Mouse (Mus musculus) yolk sac, embryonic 10.5 days (tissue): Measurements from ENCODE around the gene Olfr448.

Experiments used
- DNase-seq: peaks from one replicate; pipeline ENCODE4 v3.0.0-alpha.2; 2017; ENCODE audit warnings: low spot score

The Olfr448 gene

DNA sequence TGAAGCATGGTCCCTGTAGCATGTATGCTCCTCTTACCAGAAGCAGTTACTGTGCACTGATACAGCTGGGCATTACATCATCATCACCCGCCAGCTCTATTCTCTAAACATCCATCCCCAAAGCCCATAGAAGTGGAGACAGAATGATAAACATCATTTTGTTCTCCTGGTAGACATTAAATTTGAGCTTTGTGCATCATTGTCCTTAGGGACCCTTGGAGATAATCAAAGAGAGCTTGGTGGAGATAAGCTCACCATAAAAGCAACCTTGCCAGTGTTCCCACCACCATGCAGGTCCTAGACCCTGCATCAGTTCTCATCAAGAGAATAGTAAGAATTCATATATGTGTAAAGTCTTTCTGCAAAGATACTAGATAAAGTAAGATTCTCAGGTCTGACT lies at the start of gene Olfr448:
Olfr448 (plus strand) TSS at position 301 of the 400 bp plus-strand sequence.
- DNase-seq: no peak

DNA sequence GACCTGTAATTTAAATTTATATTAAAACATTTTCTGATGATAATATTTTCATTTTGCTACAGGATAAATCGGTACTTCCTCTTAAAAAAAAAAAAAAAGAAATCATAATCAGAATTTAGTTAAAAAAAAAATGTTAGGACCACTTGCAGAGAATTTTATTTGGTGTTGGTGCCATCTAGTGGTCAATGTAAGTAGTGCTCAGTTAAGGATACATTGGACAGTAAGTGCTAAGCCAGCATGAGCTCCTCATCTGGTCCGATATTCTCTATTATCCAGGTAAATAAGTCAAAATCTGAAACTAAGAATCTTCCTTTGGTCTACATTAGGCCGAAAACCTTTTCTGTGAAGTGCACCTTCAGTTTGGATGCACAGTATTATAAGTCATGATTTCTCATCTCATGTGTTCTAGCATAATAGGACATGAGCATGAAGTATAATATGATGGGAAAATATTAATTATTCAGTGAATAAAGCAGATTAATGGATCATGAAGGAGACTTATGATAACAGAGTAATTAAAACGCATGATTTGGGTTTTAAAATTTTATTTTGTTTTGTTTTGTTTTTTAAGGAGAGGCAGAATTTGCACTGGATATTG lies 29.9 kb upstream of the Olfr448 start:
- peak; percentile 4 for DNase-seq

DNA sequence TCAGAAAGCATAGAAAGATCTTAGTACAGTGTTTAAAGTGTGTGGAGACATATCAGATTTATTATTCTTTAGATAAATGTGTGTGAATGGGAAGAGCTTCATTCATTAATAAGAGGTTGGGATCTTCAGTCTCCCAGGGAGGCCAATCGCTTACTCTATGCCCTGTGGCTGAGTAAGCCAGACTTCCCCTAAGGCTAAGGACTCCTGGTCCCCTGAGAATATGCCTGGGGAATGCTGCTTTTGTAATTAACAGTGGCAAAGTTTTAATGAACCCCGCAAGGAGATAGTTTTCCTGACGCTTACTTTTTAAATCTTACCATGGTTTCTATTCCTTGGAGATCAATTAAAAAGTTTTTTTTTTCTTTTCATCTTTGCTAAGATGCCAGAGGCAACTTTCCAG lies 20.5 kb upstream of the Olfr448 start:
- DNase-seq: no peak

- DNase-seq: no peak
Observed at GRCm38 (mm10) chr6:42876323-42876722, 13.9 kb upstream of the Olfr448 start.

DNA sequence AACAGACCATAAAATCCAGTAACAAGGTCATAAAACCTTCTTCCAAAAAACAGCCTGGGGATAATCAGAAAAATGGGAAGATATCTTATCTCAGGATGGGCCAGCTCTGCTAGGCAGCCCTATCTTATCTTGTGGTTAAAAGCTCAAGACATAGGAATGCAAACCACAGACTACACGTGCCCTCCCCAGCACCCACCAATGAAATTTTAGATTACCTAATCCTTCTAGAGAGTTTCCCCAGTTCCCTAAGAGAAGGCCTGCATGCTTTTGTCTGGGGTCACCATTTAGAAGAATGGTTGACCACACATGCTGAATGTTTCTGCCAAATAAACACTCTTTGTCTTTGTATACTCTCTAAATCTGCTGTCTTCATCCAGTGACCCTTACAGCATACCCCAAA lies 10.1 kb downstream of the Olfr448 start:
- no peak for DNase-seq

GRCm38 (mm10) chr6:42908578-42908977 lies 18.3 kb downstream of the Olfr448 start, which contains the start of gene Olfr447:
Gene Olfr447 (plus strand): TSS chr6:42908878.
- no peak for DNase-seq

GRCm38 (mm10) chr6:42921077-42921476 lies 30.8 kb downstream of the Olfr448 start, which contains the start of gene Olfr446:
Gene Olfr446 (plus strand): TSS chr6:42921377.
- DNase-seq: no peak
